Mouse (Mus musculus) liver, embryonic 14.5 days (tissue): ENCODE results near the gene Paqr4.

Experiments
- CTCF ChIP-seq: IDR thresholded peaks from 2 replicates; pipeline ENCODE4 v1.5.1; 2016; ENCODE audit warnings: antibody characterized with exemption, low read depth, control low read depth
- EP300 ChIP-seq: IDR thresholded peaks from 2 replicates; pipeline ENCODE4 v1.6.1; 2016; ENCODE audit warnings: antibody characterized with exemption, low read depth

DNA sequence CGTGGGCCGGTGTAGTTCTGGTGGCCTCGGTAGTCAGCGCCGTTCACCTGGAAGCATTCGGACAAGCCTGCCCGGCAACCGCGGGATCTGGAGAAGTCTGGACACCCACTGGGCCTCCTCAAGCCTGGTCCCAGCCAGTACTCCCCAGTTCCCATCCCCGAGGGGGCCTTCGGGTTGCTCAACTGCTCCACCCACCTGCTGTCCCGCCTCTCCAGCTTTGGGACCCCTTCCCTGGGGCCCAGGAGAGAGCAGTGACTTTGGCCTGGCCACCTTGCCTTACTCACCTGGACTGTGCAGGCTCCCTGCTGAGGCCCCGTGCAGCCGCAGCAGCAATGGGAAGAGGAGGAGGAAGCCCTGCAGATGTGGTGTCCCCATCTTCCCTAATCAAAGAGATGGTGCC is 4.0 kb upstream of the Paqr4 start:
- TF ChIP-seq CTCF (no peak), EP300 (no peak)
